Mouse (Mus musculus) T-helper 17 cell (primary cell): ENCODE measurements around the gene Abcb11.

ENCODE experiments used
- in situ Hi-C, 2 experiments: fragments of 300-600 bp; cut with MboI, MseI; formaldehyde crosslinking; loops; 1 replicate in 1 of 2; 2 replicates in 1 of 2; pipeline ENCODE4 v1.15.1; 2025; ENCODE audit warnings: high pct_unique_total_duplicates in 2 of 2

Abcb11 gene

DNA sequence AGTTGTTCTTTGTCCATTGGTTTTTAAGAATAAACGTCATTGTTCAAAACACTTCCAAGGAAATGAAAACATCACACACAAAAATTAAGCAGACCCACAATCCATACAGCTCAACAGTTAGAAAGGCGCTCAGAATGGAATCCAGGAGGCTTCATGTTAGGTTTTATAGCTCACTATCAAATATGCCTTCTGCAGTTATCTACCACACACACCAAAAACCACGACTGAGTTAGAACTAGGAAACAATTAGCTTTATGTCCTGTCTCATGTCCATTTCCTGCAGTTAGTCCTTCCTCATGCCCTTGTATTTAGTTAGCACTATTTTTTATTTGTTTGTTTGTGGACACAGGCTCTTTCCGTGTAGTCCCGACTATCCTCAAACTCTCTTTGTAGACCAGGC is 151.4 kb downstream of the Abcb11 start:
- in situ Hi-C loops: no loop called here

DNA sequence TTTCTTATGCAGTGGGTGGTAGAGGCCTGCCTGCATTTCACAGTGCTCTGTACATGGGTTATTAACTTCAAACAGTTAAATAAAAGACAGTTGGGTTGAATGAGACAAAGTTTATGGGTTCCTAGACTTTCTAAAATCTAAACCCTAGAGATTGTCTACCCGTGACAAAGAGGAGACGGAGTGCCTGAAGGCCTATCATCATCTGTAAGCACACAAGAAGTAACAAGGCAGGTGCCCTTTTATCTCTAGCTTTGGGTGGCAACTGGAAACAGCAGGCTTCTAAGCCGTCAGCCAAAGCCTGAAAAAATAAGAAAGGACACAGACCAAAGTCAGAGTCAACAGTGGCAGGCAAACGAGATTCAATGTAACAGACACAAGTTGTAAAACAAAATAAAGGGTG is 153.2 kb downstream of the Abcb11 start:
- in situ Hi-C loops: no loop called here

DNA sequence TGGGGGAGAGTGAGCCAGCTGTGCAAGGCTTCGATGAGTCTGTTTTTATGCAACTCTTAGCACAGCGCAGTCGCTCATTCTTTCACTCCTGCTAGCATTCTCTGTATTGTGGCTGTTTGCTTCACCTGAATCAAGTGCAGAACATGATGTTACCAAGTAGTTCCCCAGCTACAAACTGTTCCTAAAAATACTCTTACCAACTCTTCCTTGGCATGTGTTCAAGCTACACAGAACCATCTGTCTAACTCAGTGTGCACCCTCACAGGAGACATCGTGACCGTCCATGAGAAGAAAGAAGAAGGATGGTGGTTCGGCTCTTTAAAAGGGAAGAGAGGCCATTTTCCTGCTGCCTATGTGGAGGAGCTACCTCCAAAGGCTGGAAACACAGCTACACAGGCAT is 153.7 kb downstream of the Abcb11 start:
- in situ Hi-C loops: no loop called here
